Mouse (Mus musculus): ENCODE measurements around the gene Reep1. TPM values are rescaled to one million over a fixed set of nuclear protein-coding genes. Genes with fewer than 3 reads are reported as not detected.
A peak's percentile ranks its signal among the peaks of the same experiment; 100 is the strongest.

Reep1 gene
- polyA plus RNA-seq, 1 experiment from 2014 or later = 8.1 TPM

DNA sequence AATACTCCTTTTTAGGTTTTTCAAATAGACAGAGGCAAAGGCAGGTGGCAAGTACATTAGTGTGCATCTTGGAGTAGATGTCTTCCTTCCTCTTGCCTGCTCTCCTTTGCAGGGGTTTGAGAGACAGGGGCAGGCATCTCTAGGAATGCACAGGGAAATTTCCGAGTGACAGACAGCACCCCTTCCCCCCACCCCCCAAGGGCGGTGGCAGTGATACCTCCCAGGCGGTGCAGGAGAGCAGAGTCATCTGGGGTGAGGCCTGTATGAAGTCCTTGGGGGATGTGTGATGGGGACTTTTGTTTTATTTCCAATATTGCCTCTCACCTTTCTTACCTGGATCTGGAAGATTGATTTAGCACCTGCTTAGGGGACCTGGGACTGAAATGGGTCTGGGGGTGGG lies 1.2 kb downstream of the Reep1 start:
- WGBS = 16% methylated on average over 3 of the region's 3 CpGs
- ATAC-seq (ENCODE audit: insufficient number of reproducible peaks, low FRiP score, low TSS enrichment, low read depth) (no peak), DNase-seq (ENCODE audit: low spot score) (peak; percentile 27)
- H3K27me3 ChIP-seq (ENCODE audit: control insufficient read depth, insufficient read depth, low read length) = peaks cover 15% of the 10 kb centered on the region
- peak overlapping the region; percentile 49 for H3K4me3 ChIP-seq (ENCODE audit: low read depth, low read length)
- H3K4me2 ChIP-seq (ENCODE audit: low read depth, severe bottlenecking) = peak overlapping the region; percentile 83
- H3K9me3 ChIP-seq (ENCODE audit: control insufficient read depth, low read length) = no peaks in the 10 kb centered on the region
- no peak overlapping the region for H3K27ac ChIP-seq (replicated peaks; ENCODE audit: low read depth, low read length)
- no peaks in the 10 kb centered on the region for H3K36me3 ChIP-seq (ENCODE audit: control insufficient read depth, insufficient read depth, low read length)
- H3K9ac ChIP-seq (ENCODE audit: low read length) = no peak overlapping the region
- H3K4me1 ChIP-seq (ENCODE audit: control insufficient read depth, insufficient read depth, low read length) = 0 out of 2 replicates have a peak, but pooled peaks cover 2% of the 10 kb centered on the region

- Histone ChIP-seq H3K36me3 (ENCODE audit: control insufficient read depth, insufficient read depth, low read length) (no peaks in the 10 kb centered on the region), H3K4me2 (ENCODE audit: low read depth, severe bottlenecking) (no peak overlapping the region), H3K4me3 (ENCODE audit: low read depth, low read length) (no peak overlapping the region), H3K9ac (ENCODE audit: low read length) (no peak overlapping the region), H3K4me1 (ENCODE audit: control insufficient read depth, insufficient read depth, low read length) (0 out of 2 replicates have a peak, but pooled peaks cover 5% of the 10 kb centered on the region), H3K27me3 (ENCODE audit: control insufficient read depth, insufficient read depth, low read length) (peaks cover 15% of the 10 kb centered on the region), H3K9me3 (ENCODE audit: control insufficient read depth, low read length) (no peaks in the 10 kb centered on the region), H3K27ac (replicated peaks; ENCODE audit: low read depth, low read length) (no peak overlapping the region)
- ATAC-seq (ENCODE audit: insufficient number of reproducible peaks, low FRiP score, low TSS enrichment, low read depth) = no peak
- 88% methylated on average over 3 of the region's 3 CpGs for WGBS
- no peak for DNase-seq (ENCODE audit: low spot score)
Measured at GRCm38 (mm10) chr6:71710323-71710722, 3.0 kb downstream of the Reep1 start.

DNA sequence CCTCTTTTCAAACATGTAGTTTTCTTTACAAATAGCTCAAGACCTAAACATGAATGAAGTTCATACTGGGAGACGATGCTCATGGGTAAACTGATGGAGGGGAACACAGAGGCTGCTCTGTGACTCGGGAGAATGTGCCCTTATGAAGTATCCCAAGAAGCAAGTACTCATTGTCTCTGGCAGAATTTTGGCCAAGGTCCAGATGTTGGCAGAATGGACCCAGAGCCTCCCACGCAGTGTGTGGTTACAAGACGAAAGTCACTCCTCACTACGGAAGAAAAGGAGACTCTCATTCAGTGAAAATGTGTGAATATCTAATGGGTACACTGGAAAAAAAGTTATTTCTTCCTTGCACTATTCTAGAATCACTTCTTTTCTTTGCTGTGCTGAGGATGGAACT lies 3.8 kb downstream of the Reep1 start:
- Histone ChIP-seq H3K27ac (replicated peaks; ENCODE audit: low read depth, low read length) (no peak overlapping the region), H3K4me2 (ENCODE audit: low read depth, severe bottlenecking) (no peak overlapping the region), H3K9me3 (ENCODE audit: control insufficient read depth, low read length) (no peaks in the 10 kb centered on the region), H3K4me3 (ENCODE audit: low read depth, low read length) (no peak overlapping the region), H3K9ac (ENCODE audit: low read length) (no peak overlapping the region), H3K4me1 (ENCODE audit: control insufficient read depth, insufficient read depth, low read length) (0 out of 2 replicates have a peak, but pooled peaks cover 8% of the 10 kb centered on the region), H3K27me3 (ENCODE audit: control insufficient read depth, insufficient read depth, low read length) (peaks cover 15% of the 10 kb centered on the region), H3K36me3 (ENCODE audit: control insufficient read depth, insufficient read depth, low read length) (no peaks in the 10 kb centered on the region)
- DNase-seq (ENCODE audit: low spot score) (no peak), ATAC-seq (ENCODE audit: insufficient number of reproducible peaks, low FRiP score, low TSS enrichment, low read depth) (no peak)
- 90% methylated on average over 5 of the region's 5 CpGs for WGBS

GRCm38 (mm10) chr6:71713532-71713931 lies 6.2 kb downstream of the Reep1 start:
- WGBS = 83% methylated on average over 2 of the region's 2 CpGs
- H3K4me1 ChIP-seq (ENCODE audit: control insufficient read depth, insufficient read depth, low read length) = 0 out of 2 replicates have a peak, but pooled peaks cover 6% of the 10 kb centered on the region

GRCm38 (mm10) chr6:71715006-71715405 lies 7.6 kb downstream of the Reep1 start:
- Histone ChIP-seq H3K4me3 (ENCODE audit: low read depth, low read length) (no peak overlapping the region), H3K27me3 (ENCODE audit: control insufficient read depth, insufficient read depth, low read length) (no peaks in the 10 kb centered on the region), H3K4me2 (ENCODE audit: low read depth, severe bottlenecking) (no peak overlapping the region), H3K27ac (replicated peaks; ENCODE audit: low read depth, low read length) (no peak overlapping the region), H3K4me1 (ENCODE audit: control insufficient read depth, insufficient read depth, low read length) (0 out of 2 replicates have a peak, but pooled peaks cover 6% of the 10 kb centered on the region), H3K9ac (ENCODE audit: low read length) (no peak overlapping the region), H3K36me3 (ENCODE audit: control insufficient read depth, insufficient read depth, low read length) (no peaks in the 10 kb centered on the region), H3K9me3 (ENCODE audit: control insufficient read depth, low read length) (no peaks in the 10 kb centered on the region)
- DNase-seq (ENCODE audit: low spot score) = no peak
- WGBS = 52% methylated on average over 5 of the region's 5 CpGs
- ATAC-seq (ENCODE audit: insufficient number of reproducible peaks, low FRiP score, low TSS enrichment, low read depth) = no peak

More at GRCm38 (mm10) chr6:71713532-71713931, 6.2 kb downstream of the Reep1 start:
- Histone ChIP-seq H3K4me2 (ENCODE audit: low read depth, severe bottlenecking) (no peak overlapping the region), H3K9me3 (ENCODE audit: control insufficient read depth, low read length) (no peaks in the 10 kb centered on the region), H3K27me3 (ENCODE audit: control insufficient read depth, insufficient read depth, low read length) (peaks cover 9% of the 10 kb centered on the region), H3K9ac (ENCODE audit: low read length) (no peak overlapping the region), H3K27ac (replicated peaks; ENCODE audit: low read depth, low read length) (no peak overlapping the region), H3K4me3 (ENCODE audit: low read depth, low read length) (no peak overlapping the region), H3K36me3 (ENCODE audit: control insufficient read depth, insufficient read depth, low read length) (no peaks in the 10 kb centered on the region)
- DNase-seq (ENCODE audit: low spot score) = no peak
- ATAC-seq (ENCODE audit: insufficient number of reproducible peaks, low FRiP score, low TSS enrichment, low read depth) = no peak

GRCm38 (mm10) chr6:71716434-71716833 lies 9.1 kb downstream of the Reep1 start:
- Histone ChIP-seq H3K4me3 (ENCODE audit: low read depth, low read length) (no peak overlapping the region), H3K27ac (replicated peaks; ENCODE audit: low read depth, low read length) (no peak overlapping the region), H3K4me2 (ENCODE audit: low read depth, severe bottlenecking) (no peak overlapping the region), H3K9me3 (ENCODE audit: control insufficient read depth, low read length) (no peaks in the 10 kb centered on the region), H3K4me1 (ENCODE audit: control insufficient read depth, insufficient read depth, low read length) (0 out of 2 replicates have a peak, but pooled peaks cover 6% of the 10 kb centered on the region), H3K27me3 (ENCODE audit: control insufficient read depth, insufficient read depth, low read length) (no peaks in the 10 kb centered on the region), H3K36me3 (ENCODE audit: control insufficient read depth, insufficient read depth, low read length) (no peaks in the 10 kb centered on the region), H3K9ac (ENCODE audit: low read length) (no peak overlapping the region)
- ATAC-seq (ENCODE audit: insufficient number of reproducible peaks, low FRiP score, low TSS enrichment, low read depth) = no peak
- 96% methylated on average over 5 of the region's 5 CpGs for WGBS
- DNase-seq (ENCODE audit: low spot score) = no peak

GRCm38 (mm10) chr6:71718322-71718721 lies 11.0 kb downstream of the Reep1 start:
- ATAC-seq (ENCODE audit: insufficient number of reproducible peaks, low FRiP score, low TSS enrichment, low read depth) (no peak), DNase-seq (ENCODE audit: low spot score) (no peak)
- Histone ChIP-seq H3K36me3 (ENCODE audit: control insufficient read depth, insufficient read depth, low read length) (no peaks in the 10 kb centered on the region), H3K9ac (ENCODE audit: low read length) (no peak overlapping the region), H3K4me3 (ENCODE audit: low read depth, low read length) (no peak overlapping the region), H3K4me1 (ENCODE audit: control insufficient read depth, insufficient read depth, low read length) (0 out of 2 replicates have a peak, but pooled peaks cover 6% of the 10 kb centered on the region), H3K27ac (replicated peaks; ENCODE audit: low read depth, low read length) (no peak overlapping the region), H3K4me2 (ENCODE audit: low read depth, severe bottlenecking) (no peak overlapping the region), H3K27me3 (ENCODE audit: control insufficient read depth, insufficient read depth, low read length) (no peaks in the 10 kb centered on the region), H3K9me3 (ENCODE audit: control insufficient read depth, low read length) (no peaks in the 10 kb centered on the region)
- 79% methylated on average over 2 of the region's 2 CpGs for WGBS

DNA sequence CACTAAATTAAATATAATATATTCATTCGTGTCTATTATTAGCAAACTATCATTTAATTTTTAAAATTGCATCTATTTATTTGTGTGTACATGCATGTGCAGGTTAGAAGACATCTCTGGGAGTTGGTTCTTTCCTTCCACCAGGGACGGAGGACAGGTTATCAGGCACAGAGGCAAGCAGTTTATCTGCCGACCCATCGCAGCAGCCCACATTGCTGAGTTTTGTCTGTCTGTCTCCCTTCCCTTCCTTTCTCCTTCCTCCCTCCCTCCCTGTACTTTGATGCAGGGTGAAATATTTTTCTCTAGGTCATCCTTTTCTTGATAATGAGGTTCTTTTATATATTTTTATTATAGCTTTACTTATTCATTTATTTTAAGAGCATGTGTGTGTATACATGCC lies 11.9 kb downstream of the Reep1 start:
- DNase-seq (ENCODE audit: low spot score) (no peak), ATAC-seq (ENCODE audit: insufficient number of reproducible peaks, low FRiP score, low TSS enrichment, low read depth) (no peak)
- no peaks in the 10 kb centered on the region for H3K36me3 ChIP-seq (ENCODE audit: control insufficient read depth, insufficient read depth, low read length)
- no peak overlapping the region for H3K4me2 ChIP-seq (ENCODE audit: low read depth, severe bottlenecking)
- WGBS = 85% methylated on average over 4 of the region's 4 CpGs
- H3K9me3 ChIP-seq (ENCODE audit: control insufficient read depth, low read length) = no peaks in the 10 kb centered on the region
- H3K27me3 ChIP-seq (ENCODE audit: control insufficient read depth, insufficient read depth, low read length) = no peaks in the 10 kb centered on the region
- H3K4me3 ChIP-seq (ENCODE audit: low read depth, low read length) = no peak overlapping the region
- H3K4me1 ChIP-seq (ENCODE audit: control insufficient read depth, insufficient read depth, low read length) = 0 out of 2 replicates have a peak, but pooled peaks cover 6% of the 10 kb centered on the region
- no peak overlapping the region for H3K9ac ChIP-seq (ENCODE audit: low read length)
- H3K27ac ChIP-seq (replicated peaks; ENCODE audit: low read depth, low read length) = no peak overlapping the region

- H3K4me1 ChIP-seq (ENCODE audit: control insufficient read depth, insufficient read depth, low read length) = no peaks in the 10 kb centered on the region
- H3K27ac ChIP-seq (replicated peaks; ENCODE audit: low read depth, low read length) = no peak overlapping the region
- no peaks in the 10 kb centered on the region for H3K27me3 ChIP-seq (ENCODE audit: control insufficient read depth, insufficient read depth, low read length)
- no peak overlapping the region for H3K9ac ChIP-seq (ENCODE audit: low read length)
- no peaks in the 10 kb centered on the region for H3K36me3 ChIP-seq (ENCODE audit: control insufficient read depth, insufficient read depth, low read length)
- DNase-seq (ENCODE audit: low spot score) (no peak), ATAC-seq (ENCODE audit: insufficient number of reproducible peaks, low FRiP score, low TSS enrichment, low read depth) (no peak)
- H3K4me2 ChIP-seq (ENCODE audit: low read depth, severe bottlenecking) = no peak overlapping the region
- H3K9me3 ChIP-seq (ENCODE audit: control insufficient read depth, low read length) = no peaks in the 10 kb centered on the region
- H3K4me3 ChIP-seq (ENCODE audit: low read depth, low read length) = no peak overlapping the region
- 15% methylated on average over 2 of the region's 2 CpGs for WGBS
Measured at GRCm38 (mm10) chr6:71722988-71723387, 15.6 kb downstream of the Reep1 start.
